Mouse (Mus musculus): ENCODE measurements at regions not wholly inside any gene's neighbourhood (a gene's known extent, or its start where the extent isn't known, plus 50 kb on each side); places are given as distances from the start of the nearest gene placed in this dataset.

- no peak for DNase-seq (ENCODE audit: low read depth)
These were observed 64.1 kb upstream of the Ranbp3l start for GRCm38 (mm10) chr15:8903651-8904050.

GRCm38 (mm10) chr15:8897487-8898158 lies 70.1 kb upstream of the Ranbp3l start:
- DNase-seq (ENCODE audit: low read depth) = peak; percentile 14

- DNase-seq (ENCODE audit: low read depth) = no peak
These were observed 70.9 kb upstream of the Ranbp3l start for GRCm38 (mm10) chr15:8896856-8897255.

GRCm38 (mm10) chr15:8896391-8896790 lies 71.4 kb upstream of the Ranbp3l start:
- DNase-seq (ENCODE audit: low read depth) = no peak

GRCm38 (mm10) chr15:8885585-8885984 lies 82.2 kb upstream of the Ranbp3l start:
- DNase-seq (ENCODE audit: low read depth) = no peak

- DNase-seq (ENCODE audit: low read depth) = no peak
These were observed 82.9 kb upstream of the Ranbp3l start for GRCm38 (mm10) chr15:8884608-8885467.

GRCm38 (mm10) chr15:8882880-8883539 lies 84.7 kb upstream of the Ranbp3l start:
- DNase-seq (ENCODE audit: low read depth) = no peak

- DNase-seq (ENCODE audit: low read depth) = no peak
These were observed 92.8 kb upstream of the Ranbp3l start for GRCm38 (mm10) chr15:8874884-8875493.

- DNase-seq (ENCODE audit: low read depth) = no peak
These were observed 99.7 kb upstream of the Ranbp3l start for GRCm38 (mm10) chr15:8868021-8868420.

- no peak for DNase-seq (ENCODE audit: low read depth)
These were observed 100.4 kb upstream of the Ranbp3l start for GRCm38 (mm10) chr15:8867160-8867891.

GRCm38 (mm10) chr15:8865089-8865933 lies 102.4 kb upstream of the Ranbp3l start:
- no peak for DNase-seq (ENCODE audit: low read depth)

GRCm38 (mm10) chr15:8856419-8857084 lies 111.2 kb upstream of the Ranbp3l start:
- DNase-seq (ENCODE audit: low read depth) = no peak

GRCm38 (mm10) chr15:8855511-8855910 lies 112.2 kb upstream of the Ranbp3l start:
- DNase-seq (ENCODE audit: low read depth) = no peak

- DNase-seq (ENCODE audit: low read depth) = no peak
These were observed 113.4 kb upstream of the Ranbp3l start for GRCm38 (mm10) chr15:8854336-8854735.

- no peak for DNase-seq (ENCODE audit: low read depth)
These were observed 116.8 kb upstream of the Ranbp3l start for GRCm38 (mm10) chr15:8850996-8851395.

- DNase-seq (ENCODE audit: low read depth) = no peak
These were observed 118.3 kb upstream of the Ranbp3l start for GRCm38 (mm10) chr15:8849413-8849812.

GRCm38 (mm10) chr15:8842129-8842528 lies 125.6 kb upstream of the Ranbp3l start:
- DNase-seq (ENCODE audit: low read depth) = no peak

- DNase-seq (ENCODE audit: low read depth) = no peak
These were observed 128.3 kb upstream of the Ranbp3l start for GRCm38 (mm10) chr15:8839462-8839861.

- no peak for DNase-seq (ENCODE audit: low read depth)
These were observed 123.6 kb upstream of the Slc1a3 start for GRCm38 (mm10) chr15:8834151-8834550.

GRCm38 (mm10) chr15:8832970-8833369 lies 122.4 kb upstream of the Slc1a3 start:
- DNase-seq (ENCODE audit: low read depth) = no peak
